Mouse (Mus musculus) forebrain, postnatal 0 days (tissue): ENCODE measurements around the gene Plekhm2. TPM values are rescaled to one million over a fixed set of nuclear protein-coding genes. Genes with fewer than 3 reads are reported as not detected.

Source experiments
- ATAC-seq: fragments of 200-750 bp; cut with Nextera tagmentation; 2 replicates; pipeline ENCODE4 v1.8.0; 2017; ENCODE audit warnings: mild to moderate bottlenecking, moderate library complexity
- DNase-seq: peaks from one replicate; pipeline ENCODE4 v3.0.0-alpha.2; 2015
- H3K27ac ChIP-seq: fragments of 300-500 bp; sonication (generic); 2 replicates; pipeline ENCODE4 v1.5.1; 2014; ENCODE audit warnings: low read depth, mild to moderate bottlenecking, antibody characterized with exemption, low read length, moderate library complexity, mixed read lengths
- H3K27me3 ChIP-seq: fragments of 300-500 bp; sonication (generic); 2 replicates; pipeline ENCODE4 v1.6.1; 2014; ENCODE audit warnings: mild to moderate bottlenecking, low read length, mixed read lengths; ENCODE audit not compliant: insufficient read depth
- H3K36me3 ChIP-seq: fragments of 300-500 bp; sonication (generic); 2 replicates; pipeline ENCODE4 v1.6.1; 2014; ENCODE audit warnings: mild to moderate bottlenecking, moderate library complexity; ENCODE audit not compliant: insufficient read depth
- H3K4me1 ChIP-seq: fragments of 300-500 bp; sonication (generic); 2 replicates; pipeline ENCODE4 v1.6.1; 2014; ENCODE audit warnings: antibody characterized with exemption; ENCODE audit not compliant: insufficient read depth
- H3K4me2 ChIP-seq: fragments of 300-500 bp; sonication (generic); 2 replicates; pipeline ENCODE4 v1.6.1; 2014; ENCODE audit warnings: low read depth, mild to moderate bottlenecking, moderate library complexity
- H3K4me3 ChIP-seq: fragments of 300-500 bp; sonication (generic); 2 replicates; pipeline ENCODE4 v1.5.1; 2014; ENCODE audit warnings: low read depth, low read length, mixed read lengths
- H3K9ac ChIP-seq: fragments of 300-500 bp; sonication (generic); 2 replicates; pipeline ENCODE4 v1.6.1; 2014; ENCODE audit warnings: mild to moderate bottlenecking
- H3K9me3 ChIP-seq: fragments of 300-500 bp; sonication (generic); 2 replicates; pipeline ENCODE4 v1.6.1; 2016; ENCODE audit warnings: low read length
- CTCF ChIP-seq: sonication (generic); IDR thresholded peaks from 2 replicates; pipeline ENCODE4 v1.5.1; 2016; ENCODE audit warnings: antibody characterized with exemption, control low read depth, low read depth
- WGBS: fragments of 180-500 bp; shearing (Covaris S2); extraction: QIAGEN DNeasy Blood & Tissue Kit; methylation state at CpG from one replicate; pipeline ENCODE4 v1.1.7; 2014; 5-methylcytosine and 5-hydroxymethylcytosine counted together
- polyA plus RNA-seq: library from polyadenylated mRNA; unstranded; fragments of >200 nt; fragmentation: Nextera tagmentation; extraction: Ambion mirVana; gene quantifications from 2 replicates; pipeline ENCODE4 v1.2.1, GENCODE M21; 2015
- total RNA-seq: library from RNA; depleted of rRNA; stranded (reverse); fragments of >200 nt; gene quantifications from 2 replicates; pipeline ENCODE4 v1.2.3, GENCODE M21; 2014

The Plekhm2 gene
- total and polyA plus RNA-seq, 2 experiments from 2014 or later: 5.6 to 33.7 TPM

DNA sequence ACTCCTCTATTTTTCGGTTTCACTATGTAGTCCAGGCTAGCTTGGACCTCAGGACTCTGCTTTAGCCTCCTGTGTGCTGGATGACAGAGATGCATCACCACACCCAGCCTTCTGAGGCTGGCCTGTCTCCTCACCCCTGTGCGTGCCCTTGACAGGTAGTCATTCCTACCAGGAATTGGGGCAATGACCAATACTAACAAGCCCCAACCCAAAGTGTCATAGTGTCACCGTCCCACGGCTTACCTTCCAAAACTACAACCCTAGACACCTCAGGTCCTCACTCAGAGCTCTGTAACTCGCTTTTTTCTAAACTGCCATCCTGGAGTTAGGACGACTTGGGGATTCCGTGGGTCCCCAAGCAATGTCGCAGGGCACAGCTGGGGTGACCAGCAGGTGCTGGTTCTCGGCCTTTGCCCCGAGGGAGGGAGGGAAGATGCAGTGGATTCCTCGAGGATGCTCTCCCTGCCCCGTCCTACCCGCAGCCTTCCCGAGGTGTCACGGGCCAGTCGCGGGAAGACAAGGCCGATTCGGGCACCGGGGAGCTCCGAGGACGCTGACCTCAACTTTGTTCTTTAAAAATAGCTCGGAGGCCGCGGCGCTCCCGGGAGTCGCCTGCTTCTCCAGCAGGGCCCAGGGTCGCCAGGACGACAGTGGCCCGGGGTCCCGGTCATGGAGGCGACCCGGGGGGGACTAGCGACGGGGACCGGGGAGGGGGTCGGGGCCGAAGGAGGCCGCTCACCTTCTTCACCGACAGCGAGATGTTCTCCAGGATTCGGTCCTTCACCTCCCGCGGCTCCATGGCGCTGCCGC, 1.4 kb downstream of the Plekhm2 start:
- no peak for TF ChIP-seq CTCF
- Histone ChIP-seq H3K9ac (peak overlapping the region; percentile 94), H3K4me1 (peaks cover 10% of the 10 kb centered on the region), H3K27me3 (no peaks in the 10 kb centered on the region), H3K36me3 (peaks cover 13% of the 10 kb centered on the region; the same call in 1 of the 2 replicates), H3K4me2 (peak overlapping the region; percentile 88), H3K27ac (peak overlapping the region; percentile 86), H3K4me3 (peak overlapping the region; percentile 81), H3K9me3 (no peaks in the 10 kb centered on the region)
- ATAC-seq (peak; percentile 47; the same call in 1 of the 2 replicates), DNase-seq (peak; percentile 32)
- WGBS: 7% methylated on average over 47 of the region's 47 CpGs

DNA sequence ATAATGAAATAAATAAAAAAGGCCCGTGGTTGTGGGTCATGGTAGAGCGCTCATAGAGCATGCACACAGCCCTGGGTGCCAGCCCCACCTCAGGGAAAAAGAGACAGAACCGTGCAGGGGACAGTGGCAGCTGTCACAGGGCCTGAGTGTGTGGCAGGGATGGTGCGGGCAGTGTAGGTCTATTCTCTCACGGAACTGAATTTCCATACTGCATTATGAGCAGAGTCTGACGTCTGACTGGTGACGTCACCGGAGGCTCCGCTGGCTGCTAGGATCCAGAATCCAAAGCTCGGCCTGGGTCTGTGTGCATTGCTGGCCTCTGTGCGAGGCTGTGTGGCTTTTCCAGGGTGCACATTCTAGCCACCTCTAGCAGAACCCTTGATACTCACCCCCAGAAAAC, 3.8 kb downstream of the Plekhm2 start:
- no peak overlapping the region for H3K27ac ChIP-seq
- no peak overlapping the region for H3K9ac ChIP-seq
- no peaks in the 10 kb centered on the region for H3K27me3 ChIP-seq
- no peak for DNase-seq
- TF ChIP-seq CTCF: no peak
- H3K9me3 ChIP-seq: no peaks in the 10 kb centered on the region
- no peak overlapping the region for H3K4me2 ChIP-seq
- WGBS: 83% methylated on average over 11 of the region's 11 CpGs
- peaks cover 10% of the 10 kb centered on the region for H3K4me1 ChIP-seq
- ATAC-seq: no peak
- H3K36me3 ChIP-seq: peaks cover 13% of the 10 kb centered on the region; the same call in 1 of the 2 replicates
- H3K4me3 ChIP-seq: no peak overlapping the region

DNA sequence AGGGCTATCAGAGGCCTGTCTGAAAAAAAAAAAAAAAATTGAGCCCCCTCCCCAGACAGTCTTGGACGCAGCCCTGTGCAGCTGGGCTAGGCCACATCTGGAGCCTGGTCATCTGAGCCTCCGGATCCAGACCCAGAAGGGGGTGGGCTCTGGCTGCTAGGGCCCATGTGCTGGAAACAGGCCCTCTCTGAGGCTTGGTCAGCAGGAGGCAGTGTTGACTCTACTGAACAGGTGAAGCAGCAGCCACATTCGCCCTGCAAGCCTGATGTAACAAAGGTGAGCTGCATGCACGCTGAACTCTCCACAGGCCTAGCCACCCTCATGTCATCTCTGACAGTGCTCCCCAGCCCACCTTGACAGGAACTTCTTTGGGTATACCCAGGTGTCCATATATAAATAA, 5.0 kb downstream of the Plekhm2 start:
- DNase-seq: no peak
- 0 out of 2 replicates have a peak, but pooled peaks have one; percentile 20 for TF ChIP-seq CTCF

DNA sequence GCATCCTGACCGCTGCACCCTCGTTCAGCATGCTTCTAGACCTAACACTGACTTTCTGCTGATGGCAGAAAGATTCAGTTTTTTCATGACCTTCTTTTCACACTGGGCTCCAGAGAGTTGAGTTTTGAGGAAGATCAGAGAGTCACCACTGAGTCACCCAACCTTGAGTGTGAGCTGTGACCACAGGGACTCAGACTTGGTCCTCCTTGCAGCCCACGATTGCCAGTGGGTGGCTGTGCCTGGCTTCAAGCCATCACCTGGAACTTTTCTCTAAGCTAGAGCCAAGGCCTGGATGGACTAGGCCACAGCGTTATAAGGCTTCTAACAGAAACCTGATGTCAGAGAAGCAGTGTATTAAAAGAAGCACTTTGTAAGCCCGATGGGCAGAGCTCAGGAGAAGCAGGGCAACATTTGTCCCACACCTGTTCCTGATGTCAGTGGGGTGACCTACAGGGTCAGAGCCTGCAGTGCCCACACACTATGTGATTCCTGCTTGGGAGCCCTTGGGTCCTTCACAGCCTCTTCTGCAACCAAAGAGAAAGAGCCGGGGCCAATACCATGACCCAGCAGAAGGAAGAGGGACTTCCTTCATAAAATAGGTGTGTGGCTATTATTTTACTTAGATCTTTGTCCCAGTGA, 5.7 kb downstream of the Plekhm2 start:
- no peaks in the 10 kb centered on the region for H3K27me3 ChIP-seq
- no peak overlapping the region for H3K4me2 ChIP-seq
- 0 out of 2 replicates have a peak, but pooled peaks cover 3% of the 10 kb centered on the region for H3K4me1 ChIP-seq
- TF ChIP-seq CTCF: no peak
- no peak overlapping the region for H3K4me3 ChIP-seq
- H3K9ac ChIP-seq: no peak overlapping the region
- no peak overlapping the region for H3K27ac ChIP-seq
- no peaks in the 10 kb centered on the region for H3K9me3 ChIP-seq
- no peak for ATAC-seq
- H3K36me3 ChIP-seq: peaks cover 14% of the 10 kb centered on the region; the same call in 1 of the 2 replicates
- 94% methylated on average over 6 of the region's 6 CpGs for WGBS
- DNase-seq: no peak

More for the DNA sequence above, 5.0 kb downstream of the Plekhm2 start:
- H3K9me3 ChIP-seq: no peaks in the 10 kb centered on the region
- H3K27ac ChIP-seq: no peak overlapping the region
- no peaks in the 10 kb centered on the region for H3K27me3 ChIP-seq
- ATAC-seq: no peak
- H3K4me2 ChIP-seq: no peak overlapping the region
- H3K36me3 ChIP-seq: peaks cover 13% of the 10 kb centered on the region; the same call in 1 of the 2 replicates
- no peak overlapping the region for H3K9ac ChIP-seq
- H3K4me1 ChIP-seq: peaks cover 6% of the 10 kb centered on the region
- WGBS: 68% methylated on average over 4 of the region's 4 CpGs
- no peak overlapping the region for H3K4me3 ChIP-seq

DNA sequence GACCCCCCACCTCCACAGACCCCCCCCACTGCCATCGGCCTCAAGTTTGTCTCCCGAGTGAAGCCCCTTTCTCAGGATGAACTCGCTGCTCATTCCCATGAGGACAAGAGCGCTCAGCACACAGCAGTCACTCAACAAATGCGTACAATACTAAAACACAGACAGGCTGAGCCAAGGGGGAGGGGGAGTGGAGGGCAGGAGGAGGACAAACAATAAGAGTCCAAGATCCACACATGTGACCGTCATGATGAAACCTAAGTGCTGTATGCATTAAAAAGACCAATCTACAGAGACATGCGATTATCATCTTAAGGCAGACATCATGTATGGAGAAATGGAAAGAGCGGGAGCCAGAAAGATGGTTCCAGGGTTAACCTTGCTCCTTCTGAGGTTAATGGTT, 7.8 kb downstream of the Plekhm2 start:
- Histone ChIP-seq H3K9me3 (no peaks in the 10 kb centered on the region), H3K27me3 (no peaks in the 10 kb centered on the region), H3K4me3 (no peak overlapping the region), H3K36me3 (peaks cover 24% of the 10 kb centered on the region; the same call in 1 of the 2 replicates), H3K4me1 (no peaks in the 10 kb centered on the region), H3K4me2 (no peak overlapping the region), H3K27ac (no peak overlapping the region), H3K9ac (no peak overlapping the region)
- DNase-seq: no peak
- whole genome bisulfite sequencing: 79% methylated on average over 8 of the region's 8 CpGs
- ATAC-seq: no peak
- no peak for TF ChIP-seq CTCF

DNA sequence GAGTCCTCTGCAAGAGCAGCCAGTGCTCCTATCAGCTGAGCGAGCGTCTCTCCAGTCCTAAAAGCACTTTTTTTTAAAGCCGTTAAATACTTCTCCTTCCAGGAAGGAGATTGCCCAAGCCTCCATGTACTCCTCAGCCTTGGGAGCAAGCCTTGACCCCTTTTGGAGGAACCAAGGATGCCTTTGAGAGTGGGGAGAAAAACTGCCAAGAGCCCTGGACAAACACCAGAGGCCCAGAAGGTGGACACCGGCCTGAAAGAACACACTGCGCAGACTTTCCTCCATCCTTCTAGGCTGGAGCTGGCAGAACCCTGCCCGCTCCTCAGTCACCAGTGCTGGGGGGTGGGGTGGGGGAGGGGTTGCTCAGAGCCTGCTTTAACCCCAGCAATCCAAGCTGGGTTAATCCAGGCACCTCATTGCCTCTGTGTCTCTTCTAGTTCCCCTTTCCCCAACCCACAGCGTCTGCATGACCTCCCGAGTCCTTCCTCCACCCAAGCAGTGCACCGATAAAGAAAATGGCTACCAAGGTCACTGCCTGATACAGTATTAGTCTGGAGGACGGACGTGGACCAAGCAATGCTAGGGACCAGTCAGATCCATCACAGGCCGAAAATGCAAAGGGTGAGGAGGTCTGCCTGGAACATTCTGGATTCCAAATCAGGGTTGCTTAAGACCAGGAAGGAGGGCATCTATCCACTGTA, 8.6 kb downstream of the Plekhm2 start:
- 86% methylated on average over 12 of the region's 12 CpGs for WGBS
- H3K4me2 ChIP-seq: no peak overlapping the region
- no peaks in the 10 kb centered on the region for H3K9me3 ChIP-seq
- ATAC-seq (no peak), DNase-seq (no peak)
- no peak overlapping the region for H3K27ac ChIP-seq
- no peaks in the 10 kb centered on the region for H3K27me3 ChIP-seq
- no peak overlapping the region for H3K4me3 ChIP-seq
- H3K4me1 ChIP-seq: no peaks in the 10 kb centered on the region
- H3K9ac ChIP-seq: no peak overlapping the region
- H3K36me3 ChIP-seq: peaks cover 30% of the 10 kb centered on the region
- TF ChIP-seq CTCF: no peak
